Mouse (Mus musculus) ES-E14 (cell line): ENCODE measurements around the gene Nrl.

ENCODE experiments used
- CHD2 ChIP-seq: IDR thresholded peaks from 2 replicates; pipeline ENCODE4 v1.6.1; 2014; ENCODE audit warnings: mild to moderate bottlenecking, low read depth, low read length, inconsistent platforms
- HCFC1 ChIP-seq: IDR thresholded peaks from 2 replicates; pipeline ENCODE4 v1.6.1; 2012; ENCODE audit warnings: low read length, inconsistent platforms, borderline replicate concordance; ENCODE audit not compliant: insufficient read depth
- MAFK ChIP-seq: IDR thresholded peaks from 2 replicates; pipeline ENCODE4 v1.6.1; 2014; ENCODE audit warnings: mild to moderate bottlenecking, low read depth, low read length, inconsistent platforms; ENCODE audit not compliant: insufficient read depth
- ZC3H11A ChIP-seq: IDR thresholded peaks from 2 replicates; pipeline ENCODE4 v1.6.1; 2012; ENCODE audit warnings: low read depth, mild to moderate bottlenecking, inconsistent platforms, low read length, borderline replicate concordance
- ZNF384 ChIP-seq: IDR thresholded peaks from 2 replicates; pipeline ENCODE4 v1.6.1; 2012; ENCODE audit warnings: low read depth, low read length, inconsistent platforms

DNA sequence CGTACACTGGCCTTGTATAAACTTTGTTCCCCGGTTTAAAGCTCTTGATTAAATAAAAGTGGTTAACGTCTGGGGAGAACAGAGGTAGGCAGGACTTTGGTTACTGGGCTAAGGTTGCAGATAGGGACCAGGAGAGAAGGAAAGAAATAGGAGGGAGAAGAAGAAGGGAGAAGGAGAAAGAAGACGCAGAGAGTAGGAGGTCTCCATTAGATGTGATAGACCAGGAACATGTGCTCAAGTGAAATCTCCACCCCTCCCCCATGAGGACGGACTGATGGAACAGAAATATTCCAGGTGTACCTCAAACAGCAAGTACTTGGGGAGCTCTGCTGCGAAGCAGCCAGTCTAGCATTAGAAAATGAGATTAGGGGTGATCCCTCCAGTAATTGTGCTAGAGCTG lies 55.0 kb downstream of the Nrl start:
- TF ChIP-seq MAFK (no peak), CHD2 (no peak), HCFC1 (no peak), ZC3H11A (no peak), ZNF384 (no peak)
